In genomic region chr6:140976989-140977388, GRCm38 (mm10) we compare ENCODE assay signal across 23 mouse cellular contexts.
DNase-seq lines count a peak whose midpoint lies in the region; ATAC-seq and TF ChIP-seq lines count a peak whose summit lies in the region.
"Had no signal": no experiment of that assay in that cellular context is flagged by ENCODE, and none has a peak within 500 bp of the region (broad histone marks: within the 10 kb centered on the region; RNA-seq: fewer than 3 reads in every experiment).

No protein-coding gene starts in this region.

- TF ChIP-seq CTCF in lung, embryonic 14.5 days (IDR thresholded peaks at IDR 0.05; ENCODE audit: low read depth), result no peak

- H3K27me3 ChIP-seq in lung, embryonic 14.5 days (ENCODE audit: insufficient read depth, low read length), result no peaks in the 10 kb centered on the region
- H3K27me3 ChIP-seq in lung, embryonic 16.5 days (ENCODE audit: control insufficient read depth, insufficient read depth, low read depth, low read length), result no peaks in the 10 kb centered on the region
- H3K27me3 ChIP-seq in forebrain, embryonic 10.5 days (ENCODE audit: poor library complexity, severe bottlenecking), result no peaks in the 10 kb centered on the region
- H3K27me3 ChIP-seq: embryonic facial prominence, embryonic 13.5 days; embryonic facial prominence, embryonic 15.5 days; forebrain, embryonic 13.5 days; forebrain, embryonic 15.5 days had no signal

- H3K9me3 ChIP-seq in lung, embryonic 14.5 days (ENCODE audit: low read depth, low read length), result no peaks in the 10 kb centered on the region
- 0 out of 2 replicates have a peak, but pooled peaks cover 4% of the 10 kb centered on the region for H3K9me3 ChIP-seq in lung, embryonic 16.5 days (ENCODE audit: control insufficient read depth, low read length)
- H3K9me3 ChIP-seq in forebrain, embryonic 10.5 days, result peaks cover 3% of the 10 kb centered on the region; the same call in 1 of the 2 replicates
- H3K9me3 ChIP-seq: embryonic facial prominence, embryonic 13.5 days; embryonic facial prominence, embryonic 15.5 days; forebrain, embryonic 13.5 days; forebrain, embryonic 15.5 days had no signal

- H3K27ac ChIP-seq in lung, embryonic 14.5 days (ENCODE audit: low read depth), result no peak overlapping the region
- peak overlapping the region; percentile 37; the same call in 1 of the 2 replicates for H3K27ac ChIP-seq in lung, embryonic 16.5 days (ENCODE audit: low read length)
- H3K27ac ChIP-seq in forebrain, embryonic 10.5 days, result no peak overlapping the region
- H3K27ac ChIP-seq: embryonic facial prominence, embryonic 13.5 days; embryonic facial prominence, embryonic 15.5 days; forebrain, embryonic 13.5 days; forebrain, embryonic 15.5 days had no signal

- H3K36me3 ChIP-seq in lung, embryonic 14.5 days (ENCODE audit: insufficient read depth), result no peaks in the 10 kb centered on the region
- H3K36me3 ChIP-seq in lung, embryonic 16.5 days (ENCODE audit: control insufficient read depth, insufficient read depth, low read length), result no peaks in the 10 kb centered on the region
- H3K36me3 ChIP-seq in forebrain, embryonic 10.5 days (replicated peaks), result no peaks in the 10 kb centered on the region
- H3K36me3 ChIP-seq: embryonic facial prominence, embryonic 13.5 days; embryonic facial prominence, embryonic 15.5 days; forebrain, embryonic 15.5 days had no signal

- H3K4me3 ChIP-seq in lung, embryonic 14.5 days (ENCODE audit: low read depth, low read length), result no peak overlapping the region
- H3K4me3 ChIP-seq in lung, embryonic 16.5 days (ENCODE audit: low read length), result no peak overlapping the region
- no peak overlapping the region for H3K4me3 ChIP-seq in forebrain, embryonic 10.5 days
- H3K4me3 ChIP-seq: embryonic facial prominence, embryonic 13.5 days; embryonic facial prominence, embryonic 15.5 days; erythroblast, embryonic 14.5 days; forebrain, embryonic 13.5 days; forebrain, embryonic 15.5 days had no signal

- intact Hi-C loops in left cerebral cortex, postnatal 36 days (cut with DNase I), result no loop called here

- 0 out of 2 replicates have a peak, but pooled peaks cover 3% of the 10 kb centered on the region for H3K4me1 ChIP-seq in lung, embryonic 14.5 days (ENCODE audit: insufficient read depth)
- H3K4me1 ChIP-seq in lung, embryonic 16.5 days (replicated peaks; ENCODE audit: control insufficient read depth, insufficient read depth, low read length), result no peaks in the 10 kb centered on the region
- H3K4me1 ChIP-seq in forebrain, embryonic 10.5 days, result no peaks in the 10 kb centered on the region
- H3K4me1 ChIP-seq: embryonic facial prominence, embryonic 15.5 days; forebrain, embryonic 13.5 days; forebrain, embryonic 15.5 days had no signal

- ATAC-seq in lung, embryonic 14.5 days (ENCODE audit: insufficient read depth), result peak; percentile 66
- ATAC-seq in lung, embryonic 16.5 days (ENCODE audit: low read depth), result peak; percentile 75
- ATAC-seq: forebrain, embryonic 13.5 days; forebrain, embryonic 15.5 days had no signal

- no peak overlapping the region for H3K9ac ChIP-seq in lung, embryonic 14.5 days
- H3K9ac ChIP-seq in lung, embryonic 16.5 days (ENCODE audit: low read length), result no peak overlapping the region
- H3K9ac ChIP-seq: embryonic facial prominence, embryonic 13.5 days; embryonic facial prominence, embryonic 15.5 days; forebrain, embryonic 13.5 days; forebrain, embryonic 15.5 days had no signal

- DNase-seq in lung, embryonic 14.5 days, result peak; percentile 36
- DNase-seq in lung, postnatal 4 days, result no peak
- no peak for DNase-seq in lung, postnatal 14 days
- peak; percentile 21 for DNase-seq in lung, postnatal 10 days
- peak; percentile 23 for DNase-seq in lung, postnatal 25 days (ENCODE audit: low spot score)
- no peak for DNase-seq in forebrain, embryonic 10.5 days (ENCODE audit: extremely low spot score, low spot score)
- no peak for DNase-seq in left cerebral cortex, postnatal 36 days (ENCODE audit: low spot score in 2 of 2)
- DNase-seq: adrenal gland, adult 2 months; adrenal gland, postnatal 10 days; adrenal gland, postnatal 25 days; cerebellum, adult 11 months; cerebellum, adult 18-20 months; cerebellum, adult 8-10 months; cerebellum, adult 9-11 months; cerebellum, postnatal 14 days; cerebellum, postnatal 36 days; embryo, embryonic 11 days had no signal

- WGBS in lung, embryonic 14.5 days, result 39% methylated on average over 5 of the region's 5 CpGs
- WGBS in lung, embryonic 16.5 days, result 42% methylated on average over 5 of the region's 5 CpGs
- 91% methylated on average over 5 of the region's 5 CpGs for WGBS in forebrain, embryonic 10.5 days

- H3K4me2 ChIP-seq in lung, embryonic 14.5 days, result no peak overlapping the region
- no peak overlapping the region for H3K4me2 ChIP-seq in lung, embryonic 16.5 days (ENCODE audit: low read depth, low read length)
- H3K4me2 ChIP-seq: embryonic facial prominence, embryonic 13.5 days; embryonic facial prominence, embryonic 15.5 days; forebrain, embryonic 13.5 days; forebrain, embryonic 15.5 days had no signal

Comparison
In these comparisons a context has a peak if more than half of its experiments do, and no peak if none do; other contexts are left out.
1. DNase-seq: peak in lung, embryonic 14.5 days (single experiment), lung, postnatal 10 days (single experiment) and lung, postnatal 25 days (single experiment); none in lung, postnatal 4 days (0 of 2), lung, postnatal 14 days (single experiment), forebrain, embryonic 10.5 days (single experiment) and left cerebral cortex, postnatal 36 days (0 of 2).